Mouse (Mus musculus) fibroblast of lung, adult 2 months (primary cell): Measurements from ENCODE around the gene Foxp1.

ENCODE experiments used
- DNase-seq: peaks from one replicate; pipeline ENCODE4 v3.0.0-alpha.2; 2011; ENCODE audit warnings: low read depth

The Foxp1 gene

GRCm38 (mm10) chr6:99131815-99132214 is 390.7 kb downstream of the Foxp1 start:
- DNase-seq, result no peak

- peak; percentile 75 for DNase-seq
Observed at GRCm38 (mm10) chr6:99130758-99131410, 391.6 kb downstream of the Foxp1 start.

GRCm38 (mm10) chr6:99126717-99127116 is 395.8 kb downstream of the Foxp1 start:
- no peak for DNase-seq

- no peak for DNase-seq
Observed at GRCm38 (mm10) chr6:99120776-99121766, 401.4 kb downstream of the Foxp1 start.

- no peak for DNase-seq
Observed at GRCm38 (mm10) chr6:99118534-99118933, 404.0 kb downstream of the Foxp1 start.

GRCm38 (mm10) chr6:99117411-99117810 is 405.1 kb downstream of the Foxp1 start:
- DNase-seq, result no peak

GRCm38 (mm10) chr6:99111856-99112255 is 410.7 kb downstream of the Foxp1 start:
- no peak for DNase-seq

GRCm38 (mm10) chr6:99108417-99108816 is 414.1 kb downstream of the Foxp1 start:
- DNase-seq, result no peak

GRCm38 (mm10) chr6:99107674-99108073 is 414.8 kb downstream of the Foxp1 start:
- no peak for DNase-seq

GRCm38 (mm10) chr6:99107081-99107482 is 415.4 kb downstream of the Foxp1 start:
- no peak for DNase-seq

GRCm38 (mm10) chr6:99105979-99106378 is 416.5 kb downstream of the Foxp1 start:
- no peak for DNase-seq

GRCm38 (mm10) chr6:99104446-99104845 is 418.1 kb downstream of the Foxp1 start:
- no peak for DNase-seq

- no peak for DNase-seq
Observed at GRCm38 (mm10) chr6:99103911-99104310, 418.6 kb downstream of the Foxp1 start.

- DNase-seq, result no peak
Observed at GRCm38 (mm10) chr6:99101489-99101908, 421.0 kb downstream of the Foxp1 start.

GRCm38 (mm10) chr6:99100331-99100730 is 422.2 kb downstream of the Foxp1 start:
- no peak for DNase-seq

- DNase-seq, result no peak
Observed at GRCm38 (mm10) chr6:99099781-99100180, 422.7 kb downstream of the Foxp1 start.

GRCm38 (mm10) chr6:99097191-99097590 is 425.3 kb downstream of the Foxp1 start:
- no peak for DNase-seq

- no peak for DNase-seq
Observed at GRCm38 (mm10) chr6:99096776-99097166, 425.8 kb downstream of the Foxp1 start.

GRCm38 (mm10) chr6:99096105-99096775 is 426.3 kb downstream of the Foxp1 start:
- no peak for DNase-seq

- no peak for DNase-seq
Observed at GRCm38 (mm10) chr6:99095185-99096104, 427.1 kb downstream of the Foxp1 start.

- DNase-seq, result no peak
Observed at GRCm38 (mm10) chr6:99094339-99094989, 428.1 kb downstream of the Foxp1 start.
